Mouse (Mus musculus) neural tube, embryonic 14.5 days (tissue): ENCODE measurements around the gene Stpg4. TPM values are rescaled to one million over a fixed set of nuclear protein-coding genes. Genes with fewer than 3 reads are reported as not detected.
A peak's percentile ranks its signal among the peaks of the same experiment; 100 is the strongest.

Experiments used
- ATAC-seq: fragments of 200-750 bp; cut with Nextera tagmentation; 2 replicates; pipeline ENCODE4 v1.8.0; 2017; ENCODE audit warnings: low read depth, mild to moderate bottlenecking, moderate TSS enrichment, moderate library complexity
- H3K27ac ChIP-seq: fragments of 300-500 bp; sonication (generic); 2 replicates; pipeline ENCODE4 v1.5.1; 2014; ENCODE audit warnings: low read depth, mild to moderate bottlenecking, control low read depth, low read length, moderate library complexity, mixed read lengths
- H3K27me3 ChIP-seq: fragments of 300-500 bp; sonication (generic); 2 replicates; pipeline ENCODE4 v1.6.1; 2014; ENCODE audit warnings: low read length; ENCODE audit not compliant: control insufficient read depth, insufficient read depth
- H3K36me3 ChIP-seq: fragments of 300-500 bp; sonication (generic); 2 replicates; pipeline ENCODE4 v1.6.1; 2014; ENCODE audit warnings: low read length, mixed read lengths; ENCODE audit not compliant: control insufficient read depth, insufficient read depth
- H3K4me1 ChIP-seq: fragments of 300-500 bp; sonication (generic); 2 replicates; pipeline ENCODE4 v1.6.1; 2014; ENCODE audit warnings: low read length; ENCODE audit not compliant: control insufficient read depth, insufficient read depth
- H3K4me2 ChIP-seq: fragments of 300-500 bp; sonication (generic); 2 replicates; pipeline ENCODE4 v1.6.1; 2014; ENCODE audit warnings: mild to moderate bottlenecking, low read depth, low read length, control low read depth
- H3K4me3 ChIP-seq: fragments of 300-500 bp; sonication (generic); 2 replicates; pipeline ENCODE4 v1.5.1; 2014; ENCODE audit warnings: low read depth, low read length, control low read depth, mixed read lengths
- H3K9ac ChIP-seq: fragments of 300-500 bp; sonication (generic); replicated peaks from 2 replicates; pipeline ENCODE4 v1.6.1; 2014; ENCODE audit warnings: low read depth, mild to moderate bottlenecking, control low read depth, low read length, mixed read lengths
- H3K9me3 ChIP-seq: fragments of 300-500 bp; sonication (generic); 2 replicates; pipeline ENCODE4 v1.6.1; 2016; ENCODE audit warnings: low read length; ENCODE audit not compliant: control insufficient read depth
- whole genome bisulfite sequencing: fragments of 180-500 bp; shearing (Covaris S2); extraction: QIAGEN DNeasy Blood & Tissue Kit; methylation state at CpG from one replicate; pipeline ENCODE4 v1.1.7; 2014; 5-methylcytosine and 5-hydroxymethylcytosine counted together
- polyA plus RNA-seq: library from polyadenylated mRNA; unstranded; fragments of >200 nt; fragmentation: Nextera tagmentation; extraction: Ambion mirVana; gene quantifications from 2 replicates; pipeline ENCODE4 v1.2.1, GENCODE M21; 2014

Stpg4 gene
- polyA plus RNA-seq, 1 experiment from 2014 or later = not detected

GRCm38 (mm10) chr17:87469428-87469827, 41.9 kb upstream of the Stpg4 start:
- H3K4me1 ChIP-seq = peaks cover 13% of the 10 kb centered on the region
- no peaks in the 10 kb centered on the region for H3K27me3 ChIP-seq
- no peaks in the 10 kb centered on the region for H3K9me3 ChIP-seq
- no peak overlapping the region for H3K4me2 ChIP-seq
- no peak overlapping the region for H3K27ac ChIP-seq
- no peak overlapping the region for H3K9ac ChIP-seq
- H3K36me3 ChIP-seq = no peaks in the 10 kb centered on the region
- no peak for ATAC-seq
- WGBS = 85% methylated on average over 8 of the region's 8 CpGs
- no peak overlapping the region for H3K4me3 ChIP-seq

GRCm38 (mm10) chr17:87468616-87469015, 41.1 kb upstream of the Stpg4 start:
- no peak overlapping the region for H3K27ac ChIP-seq
- no peaks in the 10 kb centered on the region for H3K27me3 ChIP-seq
- H3K36me3 ChIP-seq = no peaks in the 10 kb centered on the region
- peaks cover 5% of the 10 kb centered on the region for H3K4me1 ChIP-seq
- WGBS = 87% methylated on average over 5 of the region's 5 CpGs
- no peak overlapping the region for H3K4me2 ChIP-seq
- H3K9ac ChIP-seq = no peak overlapping the region
- H3K4me3 ChIP-seq = no peak overlapping the region
- H3K9me3 ChIP-seq = no peaks in the 10 kb centered on the region
- ATAC-seq = no peak

DNA sequence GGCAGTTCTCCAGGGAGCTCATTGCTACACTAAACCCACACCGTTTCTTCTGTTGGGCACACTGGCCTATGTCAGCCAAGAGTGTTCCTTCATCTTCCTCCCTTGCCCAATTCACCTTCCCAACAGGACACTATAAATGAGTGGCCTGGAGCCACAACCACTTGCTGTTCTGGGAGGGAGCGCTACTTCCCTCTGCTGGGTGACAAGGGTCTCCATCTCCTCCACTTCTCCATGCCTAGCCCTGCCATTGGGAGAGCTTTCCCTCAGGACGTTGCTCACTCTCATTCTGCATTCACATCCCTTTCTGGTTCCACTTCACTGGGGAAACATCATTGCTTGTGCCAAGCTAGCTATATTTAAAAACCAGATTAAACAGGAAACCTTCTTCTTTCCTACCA, 34.0 kb upstream of the Stpg4 start:
- peak; percentile 6; the same call in 1 of the 2 replicates for ATAC-seq
- 34% methylated on average over 3 of the region's 3 CpGs for WGBS
- Histone ChIP-seq H3K9me3 (no peaks in the 10 kb centered on the region), H3K9ac (no peak overlapping the region), H3K27me3 (no peaks in the 10 kb centered on the region), H3K27ac (no peak overlapping the region), H3K4me1 (peaks cover 42% of the 10 kb centered on the region), H3K36me3 (no peaks in the 10 kb centered on the region), H3K4me2 (no peak overlapping the region), H3K4me3 (no peak overlapping the region)

DNA sequence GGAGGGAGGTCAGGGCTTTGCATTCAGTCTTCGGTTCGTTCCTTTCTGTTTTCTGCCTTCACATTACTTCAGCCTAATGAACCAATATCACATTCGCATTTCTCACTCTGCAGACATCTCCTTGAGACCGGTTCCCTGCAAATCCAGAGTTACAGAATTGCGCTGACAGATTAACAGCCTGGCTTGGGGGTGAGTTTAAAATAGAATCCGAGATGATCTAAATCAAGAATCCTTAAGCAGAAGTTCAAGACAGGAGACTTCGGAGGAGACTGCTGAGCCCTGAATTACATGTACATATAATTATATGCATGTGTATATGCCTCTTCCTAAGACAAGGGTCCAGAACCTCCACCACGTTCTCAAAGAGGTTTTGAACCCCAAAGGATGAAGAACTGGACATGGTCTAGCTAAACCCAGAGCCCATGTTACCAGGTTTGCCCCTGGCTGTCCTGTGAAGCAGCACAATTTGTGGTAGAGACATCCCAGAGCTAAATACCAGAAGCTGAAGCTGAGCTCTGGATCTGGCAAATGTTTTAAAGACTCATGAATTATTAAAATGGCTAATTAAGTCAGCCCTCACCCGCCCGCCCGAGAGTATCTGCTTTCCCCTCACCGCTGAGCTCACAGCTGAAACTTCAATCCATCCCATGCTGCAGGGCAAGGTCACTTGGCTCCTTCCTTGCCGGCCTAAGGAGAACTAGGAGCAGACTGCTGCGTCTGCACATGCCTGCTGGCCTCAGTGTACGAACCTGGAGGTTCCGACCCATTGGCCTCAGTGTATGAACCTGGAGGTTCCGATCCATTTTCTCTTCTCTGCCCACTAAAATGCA, 33.3 kb upstream of the Stpg4 start:
- peak; percentile 14 for ATAC-seq

GRCm38 (mm10) chr17:87459750-87460668, 32.5 kb upstream of the Stpg4 start:
- Histone ChIP-seq H3K4me2 (peak overlapping the region; percentile 19; the same call in 1 of the 2 replicates), H3K9me3 (no peaks in the 10 kb centered on the region), H3K27ac (peak overlapping the region; percentile 71), H3K27me3 (no peaks in the 10 kb centered on the region), H3K4me1 (peaks cover 42% of the 10 kb centered on the region), H3K9ac (peak overlapping the region; percentile 5; the same call in 1 of the 2 replicates), H3K36me3 (no peaks in the 10 kb centered on the region), H3K4me3 (no peak overlapping the region)
- ATAC-seq = peak; percentile 63
- WGBS = 11% methylated on average over 14 of the region's 14 CpGs

More for the DNA sequence above, 33.3 kb upstream of the Stpg4 start:
- 20% methylated on average over 17 of the region's 17 CpGs for WGBS
- Histone ChIP-seq H3K9me3 (no peaks in the 10 kb centered on the region), H3K4me2 (peak overlapping the region; percentile 19; the same call in 1 of the 2 replicates), H3K4me3 (no peak overlapping the region), H3K9ac (peak overlapping the region; percentile 5; the same call in 1 of the 2 replicates), H3K27ac (peak overlapping the region; percentile 71), H3K4me1 (peaks cover 42% of the 10 kb centered on the region), H3K36me3 (no peaks in the 10 kb centered on the region), H3K27me3 (no peaks in the 10 kb centered on the region)

DNA sequence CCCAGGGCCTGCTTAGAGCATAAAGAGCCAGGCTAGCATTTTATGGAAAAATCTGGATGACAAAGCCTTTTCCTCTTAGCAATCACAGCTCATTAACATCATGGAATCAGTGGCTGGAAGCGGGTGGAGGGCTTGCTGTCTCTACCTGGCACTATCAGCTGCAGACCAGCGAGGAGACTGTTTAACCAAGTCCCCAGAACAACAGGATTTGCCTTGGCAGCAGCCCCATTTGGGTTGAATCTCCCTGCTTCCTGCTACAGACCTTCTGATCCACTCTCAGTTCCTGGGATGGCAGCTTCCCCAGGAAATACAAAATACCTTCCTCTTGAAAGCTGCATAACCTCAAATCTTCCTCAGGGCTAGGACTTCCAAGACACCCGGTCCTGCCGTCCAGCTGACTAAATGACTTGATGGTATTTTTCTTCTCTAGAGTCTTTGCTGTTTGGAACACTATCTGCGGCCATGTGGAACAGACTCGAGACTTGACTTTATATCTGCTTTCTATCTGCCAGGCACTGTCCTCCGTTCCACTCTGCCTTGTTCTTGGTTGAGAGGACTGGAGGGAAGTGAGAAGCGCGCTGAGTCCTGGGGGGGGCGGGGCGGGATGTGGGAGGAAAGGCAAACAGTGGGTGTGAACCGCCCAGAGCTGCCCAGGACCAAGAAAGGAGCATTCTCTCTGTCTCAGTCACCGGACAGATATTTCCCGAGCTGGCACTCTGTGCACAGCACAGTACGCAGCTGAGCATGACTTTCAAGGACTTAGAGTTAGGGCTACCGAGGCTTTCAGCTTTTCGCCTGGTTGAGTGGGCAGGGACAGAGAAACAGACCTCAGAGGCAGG, 31.6 kb upstream of the Stpg4 start:
- Histone ChIP-seq H3K9me3 (no peaks in the 10 kb centered on the region), H3K36me3 (no peaks in the 10 kb centered on the region), H3K4me1 (peaks cover 42% of the 10 kb centered on the region), H3K27me3 (no peaks in the 10 kb centered on the region), H3K27ac (peak overlapping the region; percentile 71), H3K4me3 (no peak overlapping the region), H3K4me2 (peak overlapping the region; percentile 24; the same call in 1 of the 2 replicates), H3K9ac (peak overlapping the region; percentile 5; the same call in 1 of the 2 replicates)
- ATAC-seq = peak; percentile 48; the same call in 1 of the 2 replicates
- 7% methylated on average over 13 of the region's 17 CpGs for WGBS

GRCm38 (mm10) chr17:87457961-87458360, 30.4 kb upstream of the Stpg4 start:
- Histone ChIP-seq H3K36me3 (no peaks in the 10 kb centered on the region), H3K4me2 (no peak overlapping the region), H3K9me3 (no peaks in the 10 kb centered on the region), H3K27me3 (no peaks in the 10 kb centered on the region), H3K4me1 (peaks cover 42% of the 10 kb centered on the region), H3K9ac (no peak overlapping the region), H3K4me3 (no peak overlapping the region), H3K27ac (peak overlapping the region; percentile 64)
- 42% methylated on average over 7 of the region's 7 CpGs for WGBS
- ATAC-seq = no peak

- Histone ChIP-seq H3K27ac (no peak overlapping the region), H3K9ac (no peak overlapping the region), H3K4me2 (no peak overlapping the region), H3K4me1 (peaks cover 16% of the 10 kb centered on the region; the same call in 1 of the 2 replicates), H3K36me3 (no peaks in the 10 kb centered on the region), H3K27me3 (no peaks in the 10 kb centered on the region), H3K9me3 (no peaks in the 10 kb centered on the region), H3K4me3 (no peak overlapping the region)
- no peak for ATAC-seq
- 89% methylated on average over 3 of the region's 3 CpGs for WGBS
These were observed 26.6 kb upstream of the Stpg4 start for GRCm38 (mm10) chr17:87454121-87454520.
